Mouse (Mus musculus) testis, adult 2 months (tissue): ENCODE measurements around the gene Gabpa. TPM values are rescaled to one million over a fixed set of nuclear protein-coding genes. Genes with fewer than 3 reads are reported as not detected.

Source experiments
- H3K27ac ChIP-seq: fragments of 200-500 bp; 2 replicates; pipeline ENCODE4 v1.5.1; 2012; ENCODE audit warnings: low read depth, low read length; ENCODE audit not compliant: control insufficient read depth, insufficient read depth
- H3K27me3 ChIP-seq: fragments of 200-500 bp; 2 replicates; pipeline ENCODE4 v1.6.1; 2012; ENCODE audit warnings: mild to moderate bottlenecking, low read length, moderate library complexity; ENCODE audit not compliant: control insufficient read depth, insufficient read depth
- H3K36me3 ChIP-seq: fragments of 200-500 bp; 2 replicates; pipeline ENCODE4 v1.6.1; 2012; ENCODE audit warnings: mild to moderate bottlenecking, low read length; ENCODE audit not compliant: control insufficient read depth, insufficient read depth
- H3K4me1 ChIP-seq: fragments of 200-500 bp; 2 replicates; pipeline ENCODE4 v1.6.1; 2012; ENCODE audit warnings: low read length; ENCODE audit not compliant: control insufficient read depth, insufficient read depth
- H3K4me3 ChIP-seq: fragments of 200-500 bp; 2 replicates; pipeline ENCODE4 v1.5.1; 2012; ENCODE audit warnings: low read depth, mild to moderate bottlenecking, low read length, moderate library complexity, mixed read lengths; ENCODE audit not compliant: control insufficient read depth
- CTCF ChIP-seq: fragments of 200-500 bp; IDR thresholded peaks from 2 replicates; pipeline ENCODE4 v1.5.1; 2012; ENCODE audit warnings: low read depth, mild to moderate bottlenecking, inconsistent platforms, low read length, moderate library complexity; ENCODE audit not compliant: control insufficient read depth, insufficient read depth, insufficient replicate concordance
- POLR2A ChIP-seq: fragments of 200-500 bp; IDR thresholded peaks from 2 replicates; pipeline ENCODE4 v1.6.1; 2012; ENCODE audit warnings: low read depth, mild to moderate bottlenecking, inconsistent platforms, low read length, moderate library complexity; ENCODE audit not compliant: control insufficient read depth
- polyA plus RNA-seq: library from polyadenylated mRNA; depleted of rRNA; stranded (reverse); fragments of >200 nt; gene quantifications from 2 replicates; pipeline ENCODE4 v1.2.3, GENCODE M21; 2012

Gabpa gene
- polyA plus RNA-seq, 1 experiment: 7.6 TPM

DNA sequence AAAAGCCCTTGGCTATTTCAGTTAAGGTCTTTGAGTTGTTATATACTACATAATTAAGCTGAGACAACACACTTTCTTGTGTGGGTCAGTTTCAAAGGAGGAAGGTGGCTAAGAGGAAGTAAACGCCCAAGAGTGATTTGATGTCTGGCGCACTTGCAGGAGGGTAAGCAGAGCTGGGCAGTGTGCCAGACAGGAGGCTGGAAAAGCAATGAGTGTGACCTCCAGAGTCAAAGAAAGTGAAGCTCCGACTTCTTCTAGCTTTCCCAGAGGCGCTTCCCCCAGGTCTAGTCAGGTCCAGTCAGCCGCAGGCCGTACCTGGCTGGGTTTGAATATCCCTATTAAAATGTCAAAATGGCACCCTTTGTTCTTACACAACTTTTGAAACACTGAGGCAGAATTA, 32.5 kb upstream of the Gabpa start:
- Histone ChIP-seq H3K4me1 (no peaks in the 10 kb centered on the region), H3K4me3 (no peak overlapping the region), H3K36me3 (no peaks in the 10 kb centered on the region), H3K27ac (no peak overlapping the region), H3K27me3 (no peaks in the 10 kb centered on the region)
- no peak for TF ChIP-seq POLR2A
- TF ChIP-seq CTCF: no peak

DNA sequence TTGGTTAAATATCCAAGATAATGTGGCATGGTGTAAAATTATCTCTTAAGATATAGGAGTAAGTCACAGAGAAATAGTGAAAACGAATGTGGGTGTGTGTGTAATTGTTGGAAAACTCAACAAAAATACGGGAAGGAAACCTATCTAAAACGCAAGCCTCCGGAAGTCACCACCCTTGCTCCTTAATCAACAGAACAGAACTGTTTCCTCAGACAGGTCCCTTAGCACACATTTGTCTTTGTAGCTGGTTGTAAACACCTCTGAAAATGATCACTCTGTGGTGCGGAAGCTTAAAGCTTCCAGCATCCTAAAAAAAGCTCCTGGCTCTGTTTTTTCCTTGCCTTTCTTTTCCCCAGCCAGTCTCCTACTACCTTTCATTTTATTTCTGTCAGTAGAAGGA, 29.9 kb upstream of the Gabpa start:
- Histone ChIP-seq H3K27ac (no peak overlapping the region), H3K4me3 (no peak overlapping the region), H3K4me1 (no peaks in the 10 kb centered on the region), H3K27me3 (no peaks in the 10 kb centered on the region), H3K36me3 (no peaks in the 10 kb centered on the region)
- TF ChIP-seq POLR2A: no peak
- no peak for TF ChIP-seq CTCF

DNA sequence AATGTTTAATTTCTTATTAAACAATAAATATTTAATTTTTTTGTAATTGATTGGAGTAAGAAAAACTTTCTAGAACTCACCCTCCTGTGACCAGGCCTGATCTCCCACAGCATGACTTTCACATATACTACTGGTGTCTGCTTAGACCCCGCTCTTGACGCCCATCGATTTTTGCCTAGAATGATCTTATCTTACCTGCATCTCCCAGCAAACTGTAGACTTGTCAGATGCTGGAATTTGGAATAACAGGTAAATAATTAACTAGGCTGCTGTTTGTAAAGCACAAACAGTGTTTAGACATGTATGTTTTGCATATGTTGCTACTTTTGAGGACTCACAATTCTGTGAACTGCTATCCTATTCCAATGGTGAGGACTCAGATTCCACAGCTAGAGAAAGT, 28.6 kb upstream of the Gabpa start:
- Histone ChIP-seq H3K4me3 (no peak overlapping the region), H3K27ac (no peak overlapping the region), H3K4me1 (no peaks in the 10 kb centered on the region), H3K36me3 (no peaks in the 10 kb centered on the region), H3K27me3 (no peaks in the 10 kb centered on the region)
- no peak for TF ChIP-seq CTCF

DNA sequence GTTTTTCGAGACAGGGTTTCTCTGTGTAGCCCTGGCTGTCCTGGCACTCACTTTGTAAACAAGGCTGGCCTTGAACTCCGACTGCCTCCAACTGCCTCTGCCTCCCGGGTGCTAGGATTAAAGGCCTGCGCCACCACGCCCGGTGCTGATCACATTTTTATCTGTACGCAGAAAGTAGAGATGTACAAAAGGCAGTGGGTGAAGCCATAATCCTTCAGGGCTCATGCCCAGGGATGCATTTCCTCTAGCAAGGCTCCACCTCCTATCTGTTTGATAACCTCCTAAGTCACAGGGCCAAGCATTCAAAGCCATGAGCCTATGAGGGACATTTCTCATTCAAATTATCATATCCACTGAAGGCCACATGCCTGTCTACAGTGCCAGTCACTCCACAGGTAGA, 26.9 kb upstream of the Gabpa start:
- H3K27me3 ChIP-seq: no peaks in the 10 kb centered on the region
- TF ChIP-seq POLR2A (no peak), CTCF (no peak)
- H3K36me3 ChIP-seq: no peaks in the 10 kb centered on the region
- no peak overlapping the region for H3K4me3 ChIP-seq
- H3K27ac ChIP-seq: no peak overlapping the region
- no peaks in the 10 kb centered on the region for H3K4me1 ChIP-seq

DNA sequence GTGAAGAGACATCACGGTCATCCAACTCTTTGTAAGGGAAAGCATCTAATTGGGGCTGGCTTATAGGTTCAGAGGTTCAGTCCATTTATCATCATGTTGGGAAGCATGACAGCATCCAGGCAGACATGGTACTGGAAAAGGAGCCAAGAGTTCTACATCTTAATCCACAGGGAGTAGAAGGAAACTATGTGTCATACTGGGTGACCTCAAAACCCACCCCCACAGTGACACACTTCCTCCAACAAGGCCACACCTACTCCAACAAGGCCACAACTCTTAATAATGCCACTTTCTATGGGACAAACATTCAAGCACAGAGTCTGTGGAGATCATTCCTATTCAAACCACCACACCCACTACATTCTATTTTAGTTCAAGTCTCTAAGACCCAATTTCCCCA, 24.5 kb upstream of the Gabpa start:
- Histone ChIP-seq H3K36me3 (no peaks in the 10 kb centered on the region), H3K27ac (no peak overlapping the region), H3K27me3 (no peaks in the 10 kb centered on the region), H3K4me1 (no peaks in the 10 kb centered on the region), H3K4me3 (no peak overlapping the region)
- TF ChIP-seq POLR2A: no peak
- no peak for TF ChIP-seq CTCF

DNA sequence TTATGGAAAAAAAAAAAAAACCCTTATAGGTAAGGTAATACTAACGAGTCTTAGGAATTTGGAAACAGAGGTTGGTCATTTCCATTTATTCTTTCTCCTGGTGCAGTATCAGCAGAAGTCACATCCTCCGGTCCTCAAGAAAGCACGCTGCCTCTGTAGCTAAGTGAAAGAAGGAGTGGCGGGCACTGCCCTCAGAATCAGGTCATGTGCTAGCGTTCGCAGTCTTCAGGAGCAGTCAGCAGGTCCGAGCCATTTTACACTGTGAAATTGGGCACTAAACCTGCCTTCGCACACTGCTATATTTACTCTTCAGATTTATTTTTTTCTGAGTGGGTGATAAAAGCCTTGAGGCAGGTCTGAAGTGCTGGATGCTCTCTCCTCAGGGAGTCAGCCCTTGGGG, 20.9 kb upstream of the Gabpa start:
- Histone ChIP-seq H3K36me3 (no peaks in the 10 kb centered on the region), H3K4me3 (no peak overlapping the region)

DNA sequence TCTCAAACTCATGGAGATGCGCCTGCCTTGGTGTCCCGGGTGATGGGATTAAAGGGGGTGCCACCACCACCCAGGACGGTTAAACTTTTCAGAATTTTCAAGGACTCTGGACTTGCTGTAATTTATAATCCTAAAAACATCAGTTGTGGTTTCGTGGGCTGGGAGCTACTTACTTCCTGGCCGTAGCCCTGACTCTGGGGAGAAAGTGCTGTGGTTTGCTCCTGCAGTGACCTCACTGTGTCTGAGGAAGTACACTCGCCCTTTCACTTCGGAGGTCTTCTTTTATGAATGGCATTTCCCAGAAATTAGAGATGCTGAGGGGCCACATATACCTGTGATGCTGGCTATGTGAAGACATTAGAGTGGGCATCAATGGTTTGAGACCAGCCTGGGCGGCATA, 20.2 kb upstream of the Gabpa start:
- H3K4me1 ChIP-seq: no peaks in the 10 kb centered on the region
- TF ChIP-seq POLR2A (no peak), CTCF (no peak)
- no peak overlapping the region for H3K27ac ChIP-seq
- no peaks in the 10 kb centered on the region for H3K27me3 ChIP-seq
- H3K36me3 ChIP-seq: no peaks in the 10 kb centered on the region
- H3K4me3 ChIP-seq: no peak overlapping the region

More for the DNA sequence above, 20.9 kb upstream of the Gabpa start:
- no peak overlapping the region for H3K27ac ChIP-seq
- no peaks in the 10 kb centered on the region for H3K4me1 ChIP-seq
- TF ChIP-seq CTCF (no peak), POLR2A (no peak)
- H3K27me3 ChIP-seq: no peaks in the 10 kb centered on the region

DNA sequence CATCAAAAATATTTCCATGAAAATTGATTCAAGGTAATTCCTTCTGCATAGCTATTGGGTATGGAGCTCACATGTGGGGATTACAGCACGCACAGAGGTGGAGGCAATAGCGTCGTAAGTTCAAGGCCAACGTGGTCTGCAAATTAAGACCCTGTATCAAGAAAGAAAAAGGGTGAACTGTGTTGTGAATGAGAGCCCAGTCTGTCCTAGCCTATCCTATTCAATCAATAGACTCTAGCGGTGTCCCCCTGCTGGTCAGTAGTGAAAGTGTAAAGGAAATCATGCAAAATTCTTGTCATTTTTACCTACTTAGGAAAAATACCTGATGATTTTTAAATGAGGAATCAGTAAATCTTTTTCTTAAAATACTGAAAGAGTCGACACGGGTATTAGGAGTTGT, 17.3 kb upstream of the Gabpa start:
- H3K4me1 ChIP-seq: no peaks in the 10 kb centered on the region
- no peak overlapping the region for H3K27ac ChIP-seq
- H3K36me3 ChIP-seq: no peaks in the 10 kb centered on the region
- H3K27me3 ChIP-seq: no peaks in the 10 kb centered on the region
- TF ChIP-seq POLR2A: no peak
- no peak overlapping the region for H3K4me3 ChIP-seq

DNA sequence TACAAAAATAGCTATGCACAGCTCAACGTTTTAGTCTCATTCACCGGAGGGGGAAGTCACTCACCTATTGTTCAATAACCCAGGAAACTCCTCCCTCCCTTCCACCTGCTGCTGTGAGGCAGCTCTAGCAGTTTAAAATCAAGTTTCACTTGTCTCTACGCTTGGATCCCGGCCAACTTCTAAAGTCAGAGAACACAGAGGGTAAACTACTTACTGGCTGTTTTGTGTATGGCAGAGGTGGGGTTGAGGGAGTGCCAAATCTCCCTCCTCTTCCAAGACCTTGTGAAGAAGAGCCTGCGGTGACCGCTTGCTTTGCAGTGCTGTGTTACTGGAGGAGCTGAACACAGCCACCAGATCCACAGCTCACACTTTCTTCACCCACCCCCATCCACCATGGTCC, 9.7 kb upstream of the Gabpa start:
- H3K36me3 ChIP-seq: peaks cover 1% of the 10 kb centered on the region; the same call in 1 of the 2 replicates
- H3K27ac ChIP-seq: no peak overlapping the region

More for the DNA sequence above, 9.7 kb upstream of the Gabpa start:
- Histone ChIP-seq H3K4me1 (no peaks in the 10 kb centered on the region), H3K4me3 (no peak overlapping the region), H3K27me3 (no peaks in the 10 kb centered on the region)
- no peak for TF ChIP-seq CTCF
- TF ChIP-seq POLR2A: no peak
